Mouse (Mus musculus) small intestine, adult 2 months (tissue): ENCODE results near the gene Rad54l2.

Experiments
- CTCF ChIP-seq: fragments of 200-500 bp; IDR thresholded peaks from 2 replicates; pipeline ENCODE4 v1.5.1; 2012; ENCODE audit warnings: low read depth, mild to moderate bottlenecking, control low read depth, inconsistent platforms, low read length, moderate library complexity, mixed read lengths; ENCODE audit not compliant: insufficient replicate concordance, insufficient read length; ENCODE audit errors: extremely low read depth
- POLR2A ChIP-seq: fragments of 200-500 bp; IDR thresholded peaks from 2 replicates; pipeline ENCODE4 v1.6.1; 2012; ENCODE audit warnings: low read depth, mild to moderate bottlenecking, control low read depth, inconsistent platforms, low read length, moderate library complexity

DNA sequence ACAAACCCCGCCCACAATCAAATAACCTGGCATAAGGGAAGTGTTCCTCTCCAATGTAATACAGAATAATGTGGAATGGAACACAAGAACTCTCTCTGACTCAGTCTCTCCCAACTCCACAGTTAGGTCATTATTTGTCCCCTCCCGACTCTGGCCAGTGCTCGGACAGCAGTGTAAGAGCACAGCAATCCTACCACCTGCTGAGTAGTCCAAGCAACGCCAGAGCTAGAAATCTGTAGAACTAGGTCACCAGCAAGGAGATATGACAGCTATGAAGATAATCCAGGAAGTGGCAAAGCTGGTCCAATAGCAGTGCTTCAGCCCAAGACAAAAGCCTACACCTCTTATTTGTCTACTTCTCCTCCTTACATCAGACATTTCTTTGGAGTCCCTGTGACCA lies 112.4 kb downstream of the Rad54l2 start:
- TF ChIP-seq CTCF (no peak), POLR2A (no peak)
